Mouse (Mus musculus) heart, postnatal 0 days (tissue): ENCODE measurements at regions not wholly inside any gene's neighbourhood (a gene's known extent, or its start where the extent isn't known, plus 50 kb on each side); places are given as distances from the start of the nearest gene placed in this dataset.

Experiments used
- CTCF ChIP-seq: IDR thresholded peaks from 2 replicates; pipeline ENCODE4 v1.5.1; 2016; ENCODE audit warnings: antibody characterized with exemption, control low read depth, low read depth
- EP300 ChIP-seq: IDR thresholded peaks from 2 replicates; pipeline ENCODE4 v1.6.1; 2016; ENCODE audit warnings: antibody characterized with exemption, low read depth

DNA sequence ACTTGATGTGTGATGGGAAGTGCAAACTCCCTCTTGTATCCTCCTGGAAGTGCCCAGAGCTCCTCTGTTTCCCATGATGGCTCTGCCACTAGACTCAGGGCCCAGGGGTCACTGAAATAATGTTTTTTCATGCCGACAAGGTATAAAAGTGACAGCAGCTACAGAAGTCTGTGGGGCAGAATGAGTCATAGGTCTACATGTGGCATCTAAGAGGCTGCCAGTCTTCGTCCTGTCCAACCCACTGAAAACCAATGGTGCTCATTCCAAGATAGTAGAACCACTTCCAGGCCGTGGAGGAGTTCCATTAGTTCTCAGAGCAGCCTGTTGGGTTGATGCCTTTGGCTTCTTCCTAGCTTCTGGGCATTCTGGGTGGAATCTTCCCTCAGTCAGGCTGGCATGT, 65.3 kb upstream of the Atp1a1 start:
- no peak for TF ChIP-seq CTCF
- TF ChIP-seq EP300: no peak
